Mouse (Mus musculus): Measurements from ENCODE around the gene Fzr1.

The Fzr1 gene

GRCm38 (mm10) chr10:81329194-81329975, 48.9 kb downstream of the Fzr1 start:
- no peak for DNase-seq (ENCODE audit: low spot score in 2 of 2)

DNA sequence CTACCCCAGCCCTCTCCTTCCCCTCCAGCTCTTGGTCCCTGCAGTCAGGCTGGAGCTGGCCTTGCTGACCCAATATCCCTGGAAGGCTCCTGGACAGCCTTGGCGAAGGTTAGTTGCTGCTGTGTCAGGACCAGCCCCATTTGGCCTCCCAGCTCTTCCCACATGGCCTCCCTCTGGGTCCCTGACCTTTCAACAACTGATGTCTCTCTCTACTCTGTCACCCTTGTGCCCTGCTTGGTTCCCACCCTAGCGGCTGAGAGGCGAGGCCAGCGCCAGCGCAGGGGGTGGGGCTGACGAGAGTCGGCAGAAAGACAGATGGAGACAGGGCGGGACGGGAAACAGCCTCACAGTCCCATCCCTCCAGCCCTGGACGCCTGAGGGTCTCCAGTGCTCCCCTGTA, 49.9 kb downstream of the Fzr1 start, which contains the start of gene Tbxa2r:
Gene Tbxa2r, plus strand, starts transcription at position 346 of the 400 bp plus-strand sequence.
- no peak for DNase-seq (ENCODE audit: low spot score in 2 of 2)

DNA sequence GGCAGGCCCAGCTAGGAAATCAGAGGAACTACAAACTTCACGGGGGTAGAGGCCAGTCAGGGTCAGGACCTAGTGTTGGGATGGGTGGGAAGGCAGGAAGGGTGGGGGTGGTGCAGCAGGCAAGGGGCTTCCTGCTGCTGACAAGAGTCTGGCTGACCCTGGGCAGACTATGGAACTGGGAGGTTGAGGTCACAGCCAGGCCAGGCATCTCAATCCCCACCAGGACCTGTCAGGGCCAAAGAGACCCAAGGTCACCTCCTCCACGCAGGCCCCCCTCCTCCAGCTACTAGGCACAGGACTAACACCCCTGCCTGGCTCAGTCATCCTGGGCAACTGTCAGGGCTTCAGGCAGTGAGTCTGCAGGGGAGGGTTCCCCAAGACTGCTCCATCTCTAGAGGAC, 50.4 kb downstream of the Fzr1 start:
- DNase-seq (ENCODE audit: low spot score in 2 of 2) = no peak

DNA sequence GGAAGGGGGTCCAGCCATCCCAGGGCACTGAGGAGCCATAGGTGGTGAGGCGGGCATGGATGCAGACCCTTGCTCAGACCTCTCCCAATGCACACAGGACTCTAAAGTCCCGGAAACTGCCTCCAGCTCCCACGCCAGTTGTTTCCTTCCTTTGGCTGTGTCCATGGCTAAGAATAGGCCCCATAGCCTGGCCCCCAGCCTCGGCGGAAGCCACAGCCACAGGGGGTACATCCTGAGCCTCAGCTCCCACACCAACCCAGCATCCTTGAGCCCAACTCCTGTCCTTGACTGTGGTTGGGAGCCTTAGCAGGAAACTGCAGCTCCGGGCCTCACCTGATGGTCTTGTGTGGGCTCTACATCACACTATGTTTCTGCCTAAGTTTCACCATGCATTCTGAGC, 51.5 kb downstream of the Fzr1 start:
- DNase-seq (ENCODE audit: low spot score in 2 of 2) = no peak

DNA sequence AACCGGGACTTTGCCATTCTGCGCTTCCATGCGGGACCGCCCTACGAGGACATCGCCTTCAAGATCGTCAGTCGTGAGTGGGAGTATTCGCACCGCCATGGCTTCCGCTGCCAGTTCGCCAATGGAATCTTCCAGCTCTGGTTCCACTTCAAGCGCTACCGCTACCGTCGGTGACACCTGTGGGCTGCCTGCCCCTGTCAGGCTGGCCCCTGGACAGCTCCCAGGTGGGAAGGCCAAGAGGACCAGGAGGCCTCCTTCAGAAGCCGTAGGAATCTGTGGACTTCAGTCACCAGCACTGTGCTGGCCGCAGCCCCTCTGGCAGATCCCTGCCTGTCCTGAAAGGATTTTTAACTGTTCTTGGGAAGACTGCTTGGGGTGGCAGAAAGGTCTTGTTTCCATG, 52.5 kb downstream of the Fzr1 start:
- DNase-seq (ENCODE audit: low spot score in 2 of 2) = no peak

DNA sequence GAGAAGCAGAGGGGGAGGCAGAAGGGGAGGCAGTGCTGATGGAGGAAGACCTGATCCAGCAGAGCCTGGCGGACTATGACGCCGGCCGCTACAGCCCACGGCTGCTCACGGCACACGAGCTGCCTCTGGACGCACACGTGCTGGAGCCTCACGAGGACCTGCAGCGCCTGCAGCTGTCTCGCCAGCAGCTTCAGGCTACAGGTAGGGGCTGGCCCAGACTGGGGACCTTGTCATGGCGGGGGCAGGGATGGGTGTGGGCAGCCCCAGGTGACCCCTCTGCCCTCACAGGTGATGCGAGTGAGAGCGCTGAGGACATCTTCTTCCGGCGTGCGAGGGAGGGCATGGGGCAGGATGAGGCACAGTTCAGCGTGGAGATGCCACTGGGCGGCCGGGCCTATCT, 53.1 kb downstream of the Fzr1 start:
- DNase-seq (ENCODE audit: low spot score in 2 of 2) = no peak

DNA sequence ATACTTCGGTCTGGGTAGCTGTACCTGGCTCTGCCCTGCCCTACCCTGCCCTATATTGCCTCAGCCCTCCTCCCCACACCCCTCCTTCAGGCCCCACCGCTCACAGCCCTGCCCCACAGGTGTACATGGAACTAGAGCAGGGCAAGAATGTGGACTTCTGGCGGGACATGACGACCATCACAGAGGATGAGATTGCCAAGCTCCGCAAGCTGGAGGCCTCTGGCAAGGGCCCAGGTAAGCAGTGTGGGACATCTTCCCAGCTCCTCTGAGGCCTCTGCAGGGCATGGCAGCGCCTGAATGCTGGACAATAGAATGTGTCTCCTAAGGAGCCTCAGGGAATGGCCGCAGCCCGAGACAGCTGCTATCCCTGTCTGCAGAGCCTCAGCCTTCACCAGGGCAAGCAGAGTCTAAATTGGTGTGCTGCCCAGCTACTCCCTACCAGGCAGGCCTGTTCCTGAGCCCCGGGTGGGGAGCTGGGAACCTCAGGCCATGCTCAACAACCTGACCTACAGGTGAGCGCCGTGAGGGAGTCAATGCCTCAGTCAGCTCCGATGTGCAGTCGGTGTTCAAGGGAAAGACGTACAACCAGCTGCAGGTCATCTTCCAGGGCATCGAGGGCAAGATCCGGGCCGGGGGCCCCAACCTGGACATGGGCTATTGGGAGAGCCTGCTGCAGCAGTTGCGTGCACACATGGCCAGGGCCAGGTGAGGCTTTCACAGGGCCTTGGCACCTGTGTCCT, 54.4 kb downstream of the Fzr1 start:
- DNase-seq (ENCODE audit: low spot score in 2 of 2) = no peak

- no peak for DNase-seq (ENCODE audit: low spot score in 2 of 2)
These were observed 55.1 kb downstream of the Fzr1 start for GRCm38 (mm10) chr10:81323141-81323775.

DNA sequence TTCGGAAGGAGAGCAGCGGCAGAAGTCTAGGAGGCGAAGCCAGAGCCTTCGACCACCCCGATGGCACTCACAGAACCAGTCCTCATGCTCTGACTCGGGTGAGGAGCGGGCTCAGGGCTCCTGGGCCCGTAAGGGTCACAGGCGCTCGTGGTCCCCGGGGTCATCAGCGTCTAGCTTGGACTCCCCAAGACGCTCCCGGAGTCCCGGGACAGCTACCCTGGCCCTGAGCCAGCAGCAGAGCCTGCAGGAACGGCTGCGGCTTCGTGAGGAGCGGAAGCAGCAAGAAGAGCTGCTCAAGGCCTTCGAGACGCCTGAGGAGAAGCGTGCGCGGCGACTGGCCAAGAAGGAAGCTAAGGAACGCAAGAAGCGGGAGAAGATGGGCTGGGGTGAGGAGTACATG, 55.9 kb downstream of the Fzr1 start:
- no peak for DNase-seq (ENCODE audit: low spot score in 2 of 2)

- DNase-seq (ENCODE audit: low spot score in 2 of 2) = no peak
These were observed 56.9 kb downstream of the Fzr1 start for GRCm38 (mm10) chr10:81321436-81321835.

DNA sequence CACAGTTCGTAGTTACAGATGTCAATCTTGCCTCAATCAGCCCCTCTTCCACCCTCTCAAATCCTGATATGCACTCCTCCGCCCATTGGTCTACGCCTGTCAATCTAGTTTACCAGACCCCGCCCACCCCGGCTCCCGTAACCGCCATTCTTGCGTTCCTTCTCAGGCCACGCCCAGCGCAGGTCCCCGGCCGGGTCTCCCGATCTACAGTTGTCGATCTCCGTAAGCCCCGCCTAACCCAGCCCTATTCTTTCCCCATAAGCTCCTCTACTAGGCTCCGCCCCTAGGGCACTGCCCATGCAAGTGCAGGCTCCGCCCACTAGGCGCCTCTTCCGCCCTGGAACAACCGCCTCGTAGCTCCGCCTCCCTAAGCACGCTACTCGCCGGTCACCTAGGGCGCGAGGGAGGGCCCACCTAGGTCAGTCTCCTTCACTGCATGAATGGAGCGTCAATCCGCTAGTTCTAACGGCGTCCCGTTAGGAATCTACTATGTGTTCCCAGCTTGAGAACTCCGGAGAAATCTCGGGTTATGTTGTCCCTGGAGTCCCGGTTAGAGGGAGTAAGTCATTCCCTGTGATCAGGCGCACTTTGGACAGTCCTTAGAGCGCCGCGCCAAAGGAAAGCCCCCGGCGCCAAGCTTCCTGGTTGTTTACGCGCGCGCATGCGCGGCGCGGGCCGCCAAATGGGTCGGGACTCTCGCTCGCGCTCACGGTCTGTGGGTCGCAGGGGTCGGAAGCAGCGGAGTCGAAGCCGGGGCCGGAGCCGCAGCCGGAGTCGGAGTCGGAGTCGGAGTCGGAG, 57.6 kb downstream of the Fzr1 start, which contains the start of gene Cactin:
Gene Cactin, plus strand, starts transcription at position 554 of the 798 bp plus-strand sequence.
- peak; percentile 93 to 99 for DNase-seq (ENCODE audit: low spot score in 2 of 2)

DNA sequence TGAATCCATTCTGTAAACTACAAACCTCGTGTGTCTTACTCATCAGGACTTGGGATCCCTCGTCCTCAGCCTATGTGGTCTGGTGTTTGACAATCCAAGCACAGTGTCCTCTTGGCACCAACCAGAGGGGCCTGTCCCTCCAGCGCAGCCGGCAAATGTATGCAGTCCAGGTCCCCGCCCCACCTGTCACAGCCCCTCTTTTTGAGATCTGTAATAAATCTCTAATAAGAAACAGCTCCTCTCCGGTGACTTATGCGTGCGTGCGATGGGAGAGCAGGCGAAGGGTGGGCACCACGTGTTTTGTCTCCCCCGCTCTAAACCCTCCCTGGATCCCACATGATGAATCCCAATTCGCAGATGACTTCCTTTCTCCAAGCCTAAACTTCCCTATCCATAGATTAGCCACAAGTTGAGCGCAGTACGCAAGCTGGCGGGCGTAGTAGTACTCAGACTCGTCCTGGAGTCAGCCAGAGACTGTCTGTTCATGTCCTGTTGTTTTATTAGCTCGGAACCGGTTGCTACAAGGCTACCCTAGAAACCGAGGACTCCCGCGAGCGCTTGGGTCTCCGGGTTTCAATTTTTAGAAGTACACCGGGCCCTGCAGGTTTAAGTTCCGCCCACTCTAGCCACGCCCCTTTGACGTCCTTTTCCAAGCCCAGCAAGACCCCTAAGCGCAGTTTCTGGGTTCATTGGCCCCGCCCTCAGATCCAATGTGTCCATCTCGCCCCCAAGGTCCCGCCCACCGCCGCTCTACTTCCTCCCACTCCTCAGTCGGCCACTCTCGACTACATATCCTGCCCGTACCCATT, 58.4 kb downstream of the Fzr1 start:
- DNase-seq (ENCODE audit: low spot score in 2 of 2) = peak in 1 of 2 experiments; percentile 26

- peak in 1 of 2 experiments; percentile 28 for DNase-seq (ENCODE audit: low spot score in 2 of 2)
These were observed 59.0 kb downstream of the Fzr1 start for GRCm38 (mm10) chr10:81319330-81319699.

DNA sequence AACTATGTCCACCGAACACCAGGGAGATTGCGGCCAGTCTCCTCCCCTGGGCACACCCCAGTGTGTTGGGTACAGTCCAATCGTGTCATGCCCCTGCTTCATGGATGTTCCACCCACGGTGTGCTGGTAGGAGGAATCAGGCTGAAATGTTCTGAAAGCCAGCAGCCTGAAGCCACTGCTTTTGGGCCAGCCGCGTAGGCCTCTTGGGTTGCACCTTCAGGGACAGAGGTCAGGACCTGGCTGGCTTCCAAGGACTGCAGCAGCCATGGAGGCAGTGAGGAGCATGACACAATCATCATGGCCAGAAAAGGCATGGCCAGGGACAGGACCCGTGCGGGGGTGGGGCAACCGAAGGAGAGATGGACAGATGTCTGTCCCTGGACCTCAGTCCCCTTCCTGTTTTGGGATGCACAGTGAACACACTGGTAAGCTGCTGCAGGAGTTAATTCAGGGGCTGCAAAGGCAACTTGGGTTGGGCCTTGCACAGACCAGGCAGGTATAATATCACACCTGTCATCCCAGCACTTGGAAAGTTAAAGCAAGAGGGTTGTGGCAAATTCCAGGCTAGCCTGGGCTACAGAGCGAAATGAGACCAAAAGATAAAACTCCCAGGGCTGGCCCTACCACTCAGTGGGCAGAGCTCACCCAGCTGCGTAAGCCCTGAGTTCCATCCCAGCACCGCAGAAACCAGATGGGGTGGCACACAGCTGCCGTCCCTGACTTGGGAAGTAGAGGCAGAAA, 59.6 kb downstream of the Fzr1 start:
- DNase-seq (ENCODE audit: low spot score in 2 of 2) = peak in 1 of 2 experiments; percentile 26

DNA sequence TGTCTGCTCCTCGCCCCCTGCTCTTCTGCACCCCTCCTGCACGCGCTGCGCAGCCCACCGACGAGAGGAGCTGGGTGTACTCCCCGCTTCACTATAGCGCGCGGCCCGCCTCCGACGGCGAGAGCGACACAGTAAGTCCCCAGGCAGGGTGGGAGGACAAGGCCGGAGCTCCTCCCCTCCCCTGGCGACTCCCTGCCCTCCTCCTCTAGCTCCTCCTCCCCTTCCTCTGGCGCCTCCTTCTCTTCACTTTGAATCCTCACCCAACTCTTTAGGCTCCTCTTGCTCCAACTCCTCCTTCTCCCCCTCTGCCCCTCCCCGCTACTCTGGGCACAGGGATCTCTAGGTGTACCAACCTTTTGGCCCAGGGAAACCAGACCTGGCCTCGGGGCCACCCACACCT, 61.0 kb downstream of the Fzr1 start:
- DNase-seq (ENCODE audit: low spot score in 2 of 2) = no peak

- DNase-seq (ENCODE audit: low spot score in 2 of 2) = peak in 1 of 2 experiments; percentile 32
These were observed 61.8 kb downstream of the Fzr1 start for GRCm38 (mm10) chr10:81316338-81317060.

Data from cerebellum, postnatal 4 days (tissue).